Mouse (Mus musculus): Measurements from ENCODE around the gene Frem3. TPM values are rescaled to one million over a fixed set of nuclear protein-coding genes. Genes with fewer than 3 reads are reported as not detected.

Gene Frem3
- polyA plus RNA-seq (2015; fragmentation: Nextera tagmentation; extraction: Ambion mirVana) = 0.05 TPM in 1 of 2 replicates, not detected in the other

- Histone ChIP-seq H3K4me3 (peak within 1 kb of the TSS; percentile 36), H3K4me2 (peak within 1 kb of the TSS; percentile 57), H3K9ac (peak within 1 kb of the TSS; percentile 46; the same call in 1 of the 2 replicates), H3K27ac (no peak within 1 kb of the TSS), H3K9me3 (no peaks in the 10 kb centered on the region), H3K4me1 (replicated peaks) (peaks cover 13% of the 10 kb centered on the region), H3K27me3 (peaks cover 31% of the 10 kb centered on the region), H3K36me3 (no peaks in the 10 kb centered on the region)
- no peak; the same call in 1 of the 2 replicates for ATAC-seq (ENCODE audit: low FRiP score)
- 3% methylated on average over 32 of the region's 32 CpGs for WGBS
Observed at GRCm38 (mm10) chr8:80610549-80611440, at the start of gene Frem3. Gene Frem3, plus strand, starts transcription at chr8:80611080.

GRCm38 (mm10) chr8:80564205-80564839 is 46.6 kb upstream of the Frem3 start:
- H3K4me3 ChIP-seq = no peak overlapping the region
- H3K36me3 ChIP-seq = no peaks in the 10 kb centered on the region
- no peak overlapping the region for H3K4me2 ChIP-seq
- H3K9me3 ChIP-seq = no peaks in the 10 kb centered on the region
- no peak overlapping the region for H3K9ac ChIP-seq
- peak; percentile 63; the same call in 1 of the 2 replicates for ATAC-seq (ENCODE audit: low FRiP score)
- WGBS = 60% methylated on average over 3 of the region's 3 CpGs
- H3K27ac ChIP-seq = no peak overlapping the region
- H3K4me1 ChIP-seq (replicated peaks) = peaks cover 4% of the 10 kb centered on the region; the same call in 1 of the 2 replicates
- no peaks in the 10 kb centered on the region for H3K27me3 ChIP-seq

- H3K36me3 ChIP-seq = no peaks in the 10 kb centered on the region
- H3K9ac ChIP-seq = no peak overlapping the region
- ATAC-seq (ENCODE audit: low FRiP score) = no peak
- no peak overlapping the region for H3K4me2 ChIP-seq
- H3K4me1 ChIP-seq (replicated peaks) = peaks cover 4% of the 10 kb centered on the region; the same call in 1 of the 2 replicates
- WGBS = 100% methylated on average over 1 of the region's 1 CpGs
- H3K27ac ChIP-seq = no peak overlapping the region
- H3K9me3 ChIP-seq = no peaks in the 10 kb centered on the region
- H3K27me3 ChIP-seq = no peaks in the 10 kb centered on the region
- H3K4me3 ChIP-seq = no peak overlapping the region
Observed at GRCm38 (mm10) chr8:80567471-80567870, 43.4 kb upstream of the Frem3 start.

GRCm38 (mm10) chr8:80568243-80568995 is 42.5 kb upstream of the Frem3 start:
- whole genome bisulfite sequencing = 71% methylated on average over 6 of the region's 6 CpGs
- Histone ChIP-seq H3K27me3 (no peaks in the 10 kb centered on the region), H3K4me1 (replicated peaks) (peaks cover 4% of the 10 kb centered on the region; the same call in 1 of the 2 replicates), H3K4me2 (no peak overlapping the region), H3K27ac (no peak overlapping the region), H3K36me3 (no peaks in the 10 kb centered on the region), H3K9ac (no peak overlapping the region), H3K4me3 (no peak overlapping the region), H3K9me3 (no peaks in the 10 kb centered on the region)
- ATAC-seq (ENCODE audit: low FRiP score) = no peak

GRCm38 (mm10) chr8:80572417-80573061 is 38.3 kb upstream of the Frem3 start:
- 30% methylated on average over 1 of the region's 1 CpGs for WGBS
- Histone ChIP-seq H3K4me2 (no peak overlapping the region), H3K27ac (no peak overlapping the region), H3K4me1 (replicated peaks) (no peaks in the 10 kb centered on the region), H3K4me3 (no peak overlapping the region), H3K27me3 (no peaks in the 10 kb centered on the region), H3K36me3 (no peaks in the 10 kb centered on the region), H3K9me3 (no peaks in the 10 kb centered on the region), H3K9ac (no peak overlapping the region)
- ATAC-seq (ENCODE audit: low FRiP score) = peak; percentile 76

- Histone ChIP-seq H3K4me2 (no peak overlapping the region), H3K9ac (no peak overlapping the region), H3K9me3 (no peaks in the 10 kb centered on the region), H3K36me3 (no peaks in the 10 kb centered on the region), H3K27me3 (no peaks in the 10 kb centered on the region), H3K4me1 (replicated peaks) (no peaks in the 10 kb centered on the region), H3K27ac (no peak overlapping the region), H3K4me3 (no peak overlapping the region)
- no peak for ATAC-seq (ENCODE audit: low FRiP score)
- WGBS = 87% methylated on average over 2 of the region's 2 CpGs
Observed at GRCm38 (mm10) chr8:80577126-80577525, 33.8 kb upstream of the Frem3 start.

- WGBS = 87% methylated on average over 1 of the region's 1 CpGs
- H3K4me2 ChIP-seq = no peak overlapping the region
- H3K9ac ChIP-seq = no peak overlapping the region
- H3K27me3 ChIP-seq = no peaks in the 10 kb centered on the region
- H3K9me3 ChIP-seq = no peaks in the 10 kb centered on the region
- H3K27ac ChIP-seq = no peak overlapping the region
- H3K36me3 ChIP-seq = no peaks in the 10 kb centered on the region
- no peak overlapping the region for H3K4me3 ChIP-seq
- no peaks in the 10 kb centered on the region for H3K4me1 ChIP-seq (replicated peaks)
- no peak for ATAC-seq (ENCODE audit: low FRiP score)
Observed at GRCm38 (mm10) chr8:80579038-80579437, 31.8 kb upstream of the Frem3 start.

GRCm38 (mm10) chr8:80592626-80593025 is 18.3 kb upstream of the Frem3 start:
- ATAC-seq (ENCODE audit: low FRiP score) = no peak
- H3K9ac ChIP-seq = no peak overlapping the region
- H3K4me3 ChIP-seq = no peak overlapping the region
- H3K36me3 ChIP-seq = no peaks in the 10 kb centered on the region
- H3K4me1 ChIP-seq (replicated peaks) = no peaks in the 10 kb centered on the region
- no peaks in the 10 kb centered on the region for H3K9me3 ChIP-seq
- WGBS = 85% methylated on average over 5 of the region's 5 CpGs
- H3K27ac ChIP-seq = no peak overlapping the region
- no peaks in the 10 kb centered on the region for H3K27me3 ChIP-seq
- no peak overlapping the region for H3K4me2 ChIP-seq

GRCm38 (mm10) chr8:80600600-80601170 is 10.2 kb upstream of the Frem3 start:
- WGBS = 76% methylated on average over 6 of the region's 6 CpGs
- Histone ChIP-seq H3K4me3 (no peak overlapping the region), H3K36me3 (no peaks in the 10 kb centered on the region), H3K27ac (no peak overlapping the region), H3K4me2 (no peak overlapping the region), H3K27me3 (no peaks in the 10 kb centered on the region), H3K9me3 (no peaks in the 10 kb centered on the region), H3K9ac (no peak overlapping the region), H3K4me1 (replicated peaks) (no peaks in the 10 kb centered on the region)
- ATAC-seq (ENCODE audit: low FRiP score) = no peak

- Histone ChIP-seq H3K36me3 (no peaks in the 10 kb centered on the region), H3K27ac (no peak overlapping the region), H3K4me1 (replicated peaks) (no peaks in the 10 kb centered on the region), H3K9me3 (no peaks in the 10 kb centered on the region), H3K4me2 (no peak overlapping the region), H3K9ac (no peak overlapping the region), H3K27me3 (no peaks in the 10 kb centered on the region), H3K4me3 (no peak overlapping the region)
- 79% methylated on average over 4 of the region's 4 CpGs for WGBS
- ATAC-seq (ENCODE audit: low FRiP score) = no peak
Observed at GRCm38 (mm10) chr8:80601886-80602285, 9.0 kb upstream of the Frem3 start.

- no peak overlapping the region for H3K4me3 ChIP-seq
- H3K4me2 ChIP-seq = no peak overlapping the region
- H3K27ac ChIP-seq = no peak overlapping the region
- no peaks in the 10 kb centered on the region for H3K9me3 ChIP-seq
- ATAC-seq (ENCODE audit: low FRiP score) = no peak
- H3K9ac ChIP-seq = no peak overlapping the region
- H3K27me3 ChIP-seq = peaks cover 21% of the 10 kb centered on the region
- H3K4me1 ChIP-seq (replicated peaks) = peaks cover 13% of the 10 kb centered on the region
- WGBS = 90% methylated on average over 4 of the region's 4 CpGs
- H3K36me3 ChIP-seq = no peaks in the 10 kb centered on the region
Observed at GRCm38 (mm10) chr8:80607082-80607481, 3.8 kb upstream of the Frem3 start.

Data from hindbrain, embryonic 13.5 days (tissue).